9 mouse cellular contexts compared by ENCODE assay signal in the genomic region with DNA sequence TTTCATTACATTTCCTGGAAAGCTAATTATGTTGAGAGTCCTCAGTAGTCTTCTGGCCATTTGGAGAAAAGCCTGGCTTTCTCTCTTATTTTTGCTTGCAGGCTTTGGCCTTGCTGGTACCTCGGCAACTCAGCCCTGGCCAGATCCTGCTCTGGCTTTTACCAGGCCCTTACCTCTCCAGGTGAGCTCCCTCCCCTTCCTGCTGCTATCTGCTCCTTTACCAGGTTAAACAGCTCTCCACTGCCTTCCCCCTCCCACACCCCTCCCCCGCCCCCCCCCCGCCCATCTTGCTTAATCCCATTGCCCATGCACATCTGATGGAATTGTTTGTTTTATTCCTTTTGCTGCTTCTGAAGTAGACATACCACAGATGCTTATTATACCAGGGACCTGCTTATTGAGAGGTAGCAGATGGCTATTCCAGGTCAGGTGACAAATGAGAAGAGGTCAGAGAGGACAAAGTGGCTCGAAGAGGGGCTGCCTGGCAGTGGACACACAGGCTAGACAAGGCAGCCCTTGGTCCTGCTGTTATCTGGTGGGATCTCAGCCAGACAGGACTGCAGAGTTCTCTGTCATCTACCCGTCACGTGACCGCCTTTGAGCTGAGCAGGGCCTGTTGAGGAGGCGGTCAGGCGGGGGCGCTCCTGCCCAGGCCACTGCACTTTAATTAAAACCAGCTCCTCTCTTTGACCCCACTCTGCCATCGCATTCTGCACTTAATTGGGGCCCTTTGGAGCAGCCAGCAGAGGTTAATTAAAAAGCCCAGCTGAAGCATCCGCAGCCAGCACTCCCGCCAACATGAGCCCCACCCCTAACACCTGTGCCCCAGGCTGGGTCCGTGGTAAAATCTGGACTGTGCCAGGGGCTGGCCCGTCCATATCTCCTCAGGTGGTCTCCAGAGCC. TPM values are rescaled to one million over a fixed set of nuclear protein-coding genes. Genes with fewer than 3 reads are reported as not detected.
DNase-seq lines count a peak whose midpoint lies in the region; ATAC-seq and TF ChIP-seq lines count a peak whose summit lies in the region.
"Had no signal": no experiment of that assay in that cellular context is flagged by ENCODE, and none has a peak within 500 bp of the region (broad histone marks: within the 10 kb centered on the region; RNA-seq: fewer than 3 reads in every experiment).

No protein-coding gene starts in this region.

- peak overlapping the region; percentile 14; the same call in 1 of the 2 replicates for H3K4me2 ChIP-seq in midbrain, embryonic 16.5 days (ENCODE audit: low read length)
- no peak overlapping the region for H3K4me2 ChIP-seq in stomach, embryonic 16.5 days (ENCODE audit: low read depth, low read length)
- H3K4me2 ChIP-seq: limb, embryonic 15.5 days had no signal

- WGBS in heart, embryonic 10.5 days = 5% methylated on average over 14 of the region's 15 CpGs
- 10% methylated on average over 15 of the region's 15 CpGs for WGBS in kidney, adult 2 months
- WGBS in midbrain, embryonic 16.5 days = 4% methylated on average over 14 of the region's 15 CpGs
- WGBS in stomach, embryonic 16.5 days = 4% methylated on average over 14 of the region's 15 CpGs

- TF ChIP-seq POLR2A in kidney, adult 2 months (IDR thresholded peaks at IDR 0.05; ENCODE audit: low read depth, low read length) = no peak

- H3K27ac ChIP-seq in heart, embryonic 10.5 days = no peak overlapping the region
- no peak overlapping the region for H3K27ac ChIP-seq in kidney, adult 2 months (ENCODE audit: insufficient read depth, low read depth, low read length)
- H3K27ac ChIP-seq in midbrain, embryonic 16.5 days (ENCODE audit: low read length) = no peak overlapping the region
- no peak overlapping the region for H3K27ac ChIP-seq in stomach, embryonic 16.5 days (ENCODE audit: low read length)
- H3K27ac ChIP-seq: limb, embryonic 15.5 days had no signal

- no peaks in the 10 kb centered on the region for H3K36me3 ChIP-seq in heart, embryonic 10.5 days
- no peaks in the 10 kb centered on the region for H3K36me3 ChIP-seq in kidney, adult 2 months (ENCODE audit: control insufficient read depth, insufficient read depth, low read length)
- H3K36me3 ChIP-seq in midbrain, embryonic 16.5 days (ENCODE audit: control insufficient read depth, insufficient read depth, low read length) = no peaks in the 10 kb centered on the region
- H3K36me3 ChIP-seq in stomach, embryonic 16.5 days (ENCODE audit: control insufficient read depth, insufficient read depth, low read length) = no peaks in the 10 kb centered on the region
- H3K36me3 ChIP-seq: limb, embryonic 15.5 days had no signal

- H3K9ac ChIP-seq in midbrain, embryonic 16.5 days (ENCODE audit: low read depth, low read length) = 0 out of 2 replicates have a peak overlapping the region, but pooled peaks have one; percentile 34
- H3K9ac ChIP-seq in stomach, embryonic 16.5 days (ENCODE audit: low read length) = no peak overlapping the region
- H3K9ac ChIP-seq: limb, embryonic 15.5 days had no signal

- peak; percentile 19 to 57 for DNase-seq in spleen, adult 18-20 months
- no peak for DNase-seq in spleen, adult 12 weeks (ENCODE audit: low spot score)
- DNase-seq in embryo, embryonic 10.5 days (ENCODE audit: low spot score) = peak; percentile 85
- DNase-seq in heart, embryonic 10.5 days (ENCODE audit: low spot score) = peak; percentile 88
- peak; percentile 75 for DNase-seq in kidney, adult 2 months
- peak; percentile 75 for DNase-seq in liver

- H3K27me3 ChIP-seq in heart, embryonic 10.5 days (ENCODE audit: insufficient read depth, poor library complexity, severe bottlenecking) = peaks cover 69% of the 10 kb centered on the region
- no peaks in the 10 kb centered on the region for H3K27me3 ChIP-seq in kidney, adult 2 months (replicated peaks; ENCODE audit: control insufficient read depth, insufficient read depth, low read length)
- no peaks in the 10 kb centered on the region for H3K27me3 ChIP-seq in midbrain, embryonic 16.5 days (ENCODE audit: control insufficient read depth, insufficient read depth, low read depth, low read length)
- no peaks in the 10 kb centered on the region; the same call in 1 of the 2 replicates for H3K27me3 ChIP-seq in stomach, embryonic 16.5 days (ENCODE audit: control insufficient read depth, insufficient read depth, low read length)

- 0 out of 2 replicates have a peak overlapping the region, but pooled peaks have one; percentile 13 for H3K4me3 ChIP-seq in heart, embryonic 10.5 days
- no peak overlapping the region for H3K4me3 ChIP-seq in kidney, adult 2 months (ENCODE audit: insufficient read depth, low read depth, low read length)
- no peak overlapping the region for H3K4me3 ChIP-seq in midbrain, embryonic 16.5 days (ENCODE audit: low read depth, low read length)
- H3K4me3 ChIP-seq in stomach, embryonic 16.5 days (replicated peaks; ENCODE audit: low read length) = no peak overlapping the region
- H3K4me3 ChIP-seq: limb, embryonic 15.5 days had no signal

- peaks cover 14% of the 10 kb centered on the region for H3K4me1 ChIP-seq in heart, embryonic 10.5 days
- H3K4me1 ChIP-seq in kidney, adult 2 months (ENCODE audit: control insufficient read depth, insufficient read depth, low read length) = no peaks in the 10 kb centered on the region
- H3K4me1 ChIP-seq in midbrain, embryonic 16.5 days (ENCODE audit: control insufficient read depth, insufficient read depth, low read length) = peaks cover 9% of the 10 kb centered on the region
- H3K4me1 ChIP-seq in stomach, embryonic 16.5 days (ENCODE audit: control insufficient read depth, insufficient read depth, low read length) = no peaks in the 10 kb centered on the region

- H3K9me3 ChIP-seq in heart, embryonic 10.5 days = no peaks in the 10 kb centered on the region
- H3K9me3 ChIP-seq in midbrain, embryonic 16.5 days (replicated peaks; ENCODE audit: control insufficient read depth, low read length, poor library complexity, severe bottlenecking) = no peaks in the 10 kb centered on the region
- H3K9me3 ChIP-seq in stomach, embryonic 16.5 days (replicated peaks; ENCODE audit: control insufficient read depth, low read length) = no peaks in the 10 kb centered on the region
- H3K9me3 ChIP-seq: limb, embryonic 15.5 days had no signal

- peak; percentile 60; the same call in 1 of the 2 replicates for ATAC-seq in midbrain, embryonic 16.5 days
- peak; percentile 52; the same call in 1 of the 2 replicates for ATAC-seq in stomach, embryonic 16.5 days (ENCODE audit: insufficient read depth, low FRiP score)

- peak; percentile 63 for TF ChIP-seq CTCF in kidney, adult 2 months (conservative IDR thresholded peaks at IDR 0.05; ENCODE audit: insufficient read depth, insufficient read length, low read depth, low read length)

RNA-seq across cellular contexts. Expression of a gene that starts 10.7 kb away (rescaled TPM):
- 702 and 707 TPM in 2 replicates for polyA plus RNA-seq in heart, embryonic 10.5 days (2016; fragmentation: Nextera tagmentation; extraction: Ambion mirVana)
- polyA plus RNA-seq in kidney, adult 2 months (2012; rRNA removed) = 490 and 503 TPM in 2 replicates
- polyA plus RNA-seq in midbrain, embryonic 16.5 days (2015; fragmentation: Nextera tagmentation; extraction: Ambion mirVana) = 644 and 651 TPM in 2 replicates
- 717 and 769 TPM in 2 replicates for polyA plus RNA-seq in stomach, embryonic 16.5 days (2015; fragmentation: Nextera tagmentation; extraction: Ambion mirVana)

RNA-seq across cellular contexts. Expression of a gene that starts 30.7 kb away (rescaled TPM):
- 28.7 and 30.9 TPM in 2 replicates for polyA plus RNA-seq in heart, embryonic 10.5 days (2016; fragmentation: Nextera tagmentation; extraction: Ambion mirVana)
- 19.8 and 22.1 TPM in 2 replicates for polyA plus RNA-seq in kidney, adult 2 months (2012; rRNA removed)
- polyA plus RNA-seq in midbrain, embryonic 16.5 days (2015; fragmentation: Nextera tagmentation; extraction: Ambion mirVana) = 25.0 and 25.2 TPM in 2 replicates
- 22.5 and 24.9 TPM in 2 replicates for polyA plus RNA-seq in stomach, embryonic 16.5 days (2015; fragmentation: Nextera tagmentation; extraction: Ambion mirVana)

RNA-seq across cellular contexts. Expression of a gene that starts 36.5 kb away (rescaled TPM):
- polyA plus RNA-seq in heart, embryonic 10.5 days (2016; fragmentation: Nextera tagmentation; extraction: Ambion mirVana) = 122 and 123 TPM in 2 replicates
- polyA plus RNA-seq in kidney, adult 2 months (2012; rRNA removed) = 56.3 and 58.2 TPM in 2 replicates
- 80.3 and 91.1 TPM in 2 replicates for polyA plus RNA-seq in midbrain, embryonic 16.5 days (2015; fragmentation: Nextera tagmentation; extraction: Ambion mirVana)
- 75.5 and 78.9 TPM in 2 replicates for polyA plus RNA-seq in stomach, embryonic 16.5 days (2015; fragmentation: Nextera tagmentation; extraction: Ambion mirVana)

RNA-seq across cellular contexts. Expression of a gene that starts 46.8 kb away (rescaled TPM):
- polyA plus RNA-seq in heart, embryonic 10.5 days (2016; fragmentation: Nextera tagmentation; extraction: Ambion mirVana) = 127 and 152 TPM in 2 replicates
- 137 and 144 TPM in 2 replicates for polyA plus RNA-seq in kidney, adult 2 months (2012; rRNA removed)
- polyA plus RNA-seq in midbrain, embryonic 16.5 days (2015; fragmentation: Nextera tagmentation; extraction: Ambion mirVana) = 242 and 261 TPM in 2 replicates
- 128 and 129 TPM in 2 replicates for polyA plus RNA-seq in stomach, embryonic 16.5 days (2015; fragmentation: Nextera tagmentation; extraction: Ambion mirVana)

RNA-seq across cellular contexts. Expression of a gene that starts 51.8 kb away (rescaled TPM):
- 0.08 TPM in 1 of 2 replicates, not detected in the other for polyA plus RNA-seq in heart, embryonic 10.5 days (2016; fragmentation: Nextera tagmentation; extraction: Ambion mirVana)
- polyA plus RNA-seq in kidney, adult 2 months (2012; rRNA removed) = not detected in 2 replicates
- polyA plus RNA-seq in midbrain, embryonic 16.5 days (2015; fragmentation: Nextera tagmentation; extraction: Ambion mirVana) = 0.21 and 0.26 TPM in 2 replicates
- 0.23 and 0.62 TPM in 2 replicates for polyA plus RNA-seq in stomach, embryonic 16.5 days (2015; fragmentation: Nextera tagmentation; extraction: Ambion mirVana)
